Mouse (Mus musculus): Measurements from ENCODE around the gene Hes1.

- no peak for TF ChIP-seq POLR2A (IDR thresholded peaks at IDR 0.05; ENCODE audit: borderline replicate concordance, insufficient read depth, low read length)
- no peak for TF ChIP-seq CTCF (IDR thresholded peaks at IDR 0.05; ENCODE audit: borderline replicate concordance, insufficient read depth, low read depth, low read length)
Measured at GRCm38 (mm10) chr16:30060412-30060811, 3.8 kb upstream of the Hes1 start.

All from cerebellum, adult 2 months (tissue).